Mouse (Mus musculus) limb, embryonic 13.5 days (tissue): ENCODE data around the gene Ccn6. TPM values are rescaled to one million over a fixed set of nuclear protein-coding genes. Genes with fewer than 3 reads are reported as not detected.
A peak's percentile ranks its signal among the peaks of the same experiment; 100 is the strongest.

Source experiments
- ATAC-seq: fragments of 200-750 bp; cut with Nextera tagmentation; 2 replicates; pipeline ENCODE4 v1.8.0; 2017; ENCODE audit warnings: low read depth, moderate number of reproducible peaks, moderate TSS enrichment; ENCODE audit not compliant: low FRiP score
- H3K27ac ChIP-seq: fragments of 300-500 bp; sonication (generic); 2 replicates; pipeline ENCODE4 v1.5.1; 2015; ENCODE audit warnings: inconsistent platforms, mild to moderate bottlenecking, moderate library complexity
- H3K27me3 ChIP-seq: fragments of 300-500 bp; sonication (generic); 2 replicates; pipeline ENCODE4 v1.6.1; 2015; ENCODE audit warnings: mild to moderate bottlenecking, inconsistent platforms
- H3K36me3 ChIP-seq: fragments of 300-500 bp; sonication (generic); 2 replicates; pipeline ENCODE4 v1.6.1; 2015; ENCODE audit warnings: inconsistent platforms, mild to moderate bottlenecking, moderate library complexity
- H3K4me1 ChIP-seq: fragments of 300-500 bp; sonication (generic); 2 replicates; pipeline ENCODE4 v1.6.1; 2015; ENCODE audit warnings: inconsistent platforms
- H3K4me2 ChIP-seq: fragments of 300-500 bp; sonication (generic); replicated peaks from 2 replicates; pipeline ENCODE4 v1.6.1; 2015; ENCODE audit warnings: inconsistent platforms, mild to moderate bottlenecking, moderate library complexity
- H3K4me3 ChIP-seq: fragments of 300-500 bp; sonication (generic); 2 replicates; pipeline ENCODE4 v1.5.1; 2015; ENCODE audit warnings: moderate library complexity, mild to moderate bottlenecking, inconsistent platforms
- H3K9ac ChIP-seq: fragments of 300-500 bp; sonication (generic); 2 replicates; pipeline ENCODE4 v1.6.1; 2015; ENCODE audit warnings: mild to moderate bottlenecking, inconsistent platforms
- H3K9me3 ChIP-seq: fragments of 300-500 bp; sonication (generic); 2 replicates; pipeline ENCODE4 v1.6.1; 2016; ENCODE audit warnings: inconsistent platforms
- WGBS: fragments of 180-500 bp; shearing (Covaris S2); methylation state at CpG from one replicate; pipeline ENCODE4 v1.1.7; 2015; 5-methylcytosine and 5-hydroxymethylcytosine counted together
- polyA plus RNA-seq: library from polyadenylated mRNA; unstranded; fragments of >200 nt; fragmentation: Nextera tagmentation; extraction: Ambion mirVana; gene quantifications from 2 replicates; pipeline ENCODE4 v1.2.1, GENCODE M21; 2015

Ccn6 gene
- polyA plus RNA-seq, 1 experiment from 2014 or later, result 0.64 TPM

- 0 out of 2 replicates have a peak overlapping the region, but pooled peaks have one; percentile 10 for H3K27ac ChIP-seq
- no peak overlapping the region for H3K9ac ChIP-seq
- peaks cover 4% of the 10 kb centered on the region; the same call in 1 of the 2 replicates for H3K9me3 ChIP-seq
- 35% methylated on average over 13 of the region's 13 CpGs for WGBS
- H3K27me3 ChIP-seq, result no peaks in the 10 kb centered on the region
- no peak overlapping the region for H3K4me3 ChIP-seq
- ATAC-seq, result no peak
- H3K36me3 ChIP-seq, result no peaks in the 10 kb centered on the region
- peak overlapping the region; percentile 43 for H3K4me2 ChIP-seq
- H3K4me1 ChIP-seq, result peaks cover 43% of the 10 kb centered on the region
Observed at GRCm38 (mm10) chr10:39173077-39173476, 9.5 kb upstream of the Ccn6 start.

- H3K9ac ChIP-seq, result no peak overlapping the region
- no peaks in the 10 kb centered on the region for H3K36me3 ChIP-seq
- H3K4me3 ChIP-seq, result no peak overlapping the region
- no peaks in the 10 kb centered on the region for H3K9me3 ChIP-seq
- no peak for ATAC-seq
- H3K4me1 ChIP-seq, result peaks cover 43% of the 10 kb centered on the region
- no peaks in the 10 kb centered on the region for H3K27me3 ChIP-seq
- peak overlapping the region; percentile 69 for H3K4me2 ChIP-seq
- 82% methylated on average over 6 of the region's 6 CpGs for WGBS
- H3K27ac ChIP-seq, result peak overlapping the region; percentile 28; the same call in 1 of the 2 replicates
Observed at GRCm38 (mm10) chr10:39172540-39172931, 8.9 kb upstream of the Ccn6 start.

- peak overlapping the region; percentile 2; the same call in 1 of the 2 replicates for H3K9ac ChIP-seq
- no peaks in the 10 kb centered on the region for H3K9me3 ChIP-seq
- peak; percentile 68 for ATAC-seq
- WGBS, result 23% methylated on average over 26 of the region's 26 CpGs
- H3K27me3 ChIP-seq, result no peaks in the 10 kb centered on the region
- H3K36me3 ChIP-seq, result no peaks in the 10 kb centered on the region
- H3K4me2 ChIP-seq, result peak overlapping the region; percentile 69
- peak overlapping the region; percentile 43 for H3K4me3 ChIP-seq
- peak overlapping the region; percentile 63 for H3K27ac ChIP-seq
- peaks cover 43% of the 10 kb centered on the region for H3K4me1 ChIP-seq
Observed at GRCm38 (mm10) chr10:39171603-39172539, 8.3 kb upstream of the Ccn6 start.

GRCm38 (mm10) chr10:39171134-39171533 lies 7.5 kb upstream of the Ccn6 start:
- no peaks in the 10 kb centered on the region for H3K27me3 ChIP-seq
- H3K4me2 ChIP-seq, result peak overlapping the region; percentile 69
- peak overlapping the region; percentile 2; the same call in 1 of the 2 replicates for H3K9ac ChIP-seq
- no peaks in the 10 kb centered on the region for H3K36me3 ChIP-seq
- under 1% methylated on average over 19 of the region's 19 CpGs for WGBS
- peak overlapping the region; percentile 63; the same call in 1 of the 2 replicates for H3K27ac ChIP-seq
- peak overlapping the region; percentile 43 for H3K4me3 ChIP-seq
- no peaks in the 10 kb centered on the region for H3K9me3 ChIP-seq
- H3K4me1 ChIP-seq, result peaks cover 43% of the 10 kb centered on the region
- ATAC-seq, result peak; percentile 89

- WGBS, result 9% methylated on average over 6 of the region's 6 CpGs
- H3K4me2 ChIP-seq, result peak overlapping the region; percentile 69
- H3K27ac ChIP-seq, result no peak overlapping the region
- no peak for ATAC-seq
- no peaks in the 10 kb centered on the region for H3K36me3 ChIP-seq
- H3K4me1 ChIP-seq, result peaks cover 43% of the 10 kb centered on the region
- H3K27me3 ChIP-seq, result no peaks in the 10 kb centered on the region
- H3K9me3 ChIP-seq, result no peaks in the 10 kb centered on the region
- H3K4me3 ChIP-seq, result no peak overlapping the region
- no peak overlapping the region for H3K9ac ChIP-seq
Observed at GRCm38 (mm10) chr10:39170706-39171105, 7.1 kb upstream of the Ccn6 start.

- H3K27me3 ChIP-seq, result no peaks in the 10 kb centered on the region
- no peaks in the 10 kb centered on the region for H3K9me3 ChIP-seq
- no peak overlapping the region for H3K9ac ChIP-seq
- peak overlapping the region; percentile 23 for H3K4me3 ChIP-seq
- H3K4me1 ChIP-seq, result peaks cover 42% of the 10 kb centered on the region
- 3% methylated on average over 8 of the region's 8 CpGs for WGBS
- H3K36me3 ChIP-seq, result no peaks in the 10 kb centered on the region
- ATAC-seq, result no peak
- H3K4me2 ChIP-seq, result peak overlapping the region; percentile 69
- H3K27ac ChIP-seq, result 0 out of 2 replicates have a peak overlapping the region, but pooled peaks have one; percentile 10
Observed at GRCm38 (mm10) chr10:39170181-39170580, 6.6 kb upstream of the Ccn6 start.

- 20% methylated on average over 9 of the region's 9 CpGs for WGBS
- H3K9me3 ChIP-seq, result no peaks in the 10 kb centered on the region
- H3K4me2 ChIP-seq, result peak overlapping the region; percentile 69
- H3K4me1 ChIP-seq, result peaks cover 37% of the 10 kb centered on the region
- H3K27ac ChIP-seq, result 0 out of 2 replicates have a peak overlapping the region, but pooled peaks have one; percentile 10
- ATAC-seq, result no peak
- no peaks in the 10 kb centered on the region for H3K27me3 ChIP-seq
- H3K9ac ChIP-seq, result peak overlapping the region; percentile 50; the same call in 1 of the 2 replicates
- no peaks in the 10 kb centered on the region for H3K36me3 ChIP-seq
- H3K4me3 ChIP-seq, result peak overlapping the region; percentile 23
Observed at GRCm38 (mm10) chr10:39169642-39170041, 6.0 kb upstream of the Ccn6 start.

GRCm38 (mm10) chr10:39167611-39168010 lies 4.0 kb upstream of the Ccn6 start:
- Histone ChIP-seq H3K36me3 (no peaks in the 10 kb centered on the region), H3K9ac (no peak overlapping the region), H3K4me2 (no peak overlapping the region), H3K27me3 (no peaks in the 10 kb centered on the region), H3K4me3 (no peak overlapping the region), H3K27ac (no peak overlapping the region), H3K4me1 (peaks cover 29% of the 10 kb centered on the region), H3K9me3 (no peaks in the 10 kb centered on the region)
- no peak for ATAC-seq
- 59% methylated on average over 11 of the region's 11 CpGs for WGBS

- Histone ChIP-seq H3K4me2 (peak overlapping the region; percentile 46), H3K4me1 (peaks cover 21% of the 10 kb centered on the region), H3K9ac (no peak overlapping the region), H3K27me3 (no peaks in the 10 kb centered on the region), H3K9me3 (no peaks in the 10 kb centered on the region), H3K36me3 (no peaks in the 10 kb centered on the region), H3K4me3 (peak overlapping the region; percentile 26), H3K27ac (no peak overlapping the region)
- ATAC-seq, result 0 out of 2 replicates have a peak, but pooled peaks have one; percentile 28
- 29% methylated on average over 11 of the region's 11 CpGs for WGBS
Observed at GRCm38 (mm10) chr10:39165632-39166115, 2.1 kb upstream of the Ccn6 start.

- H3K36me3 ChIP-seq, result no peaks in the 10 kb centered on the region
- 15% methylated on average over 18 of the region's 18 CpGs for WGBS
- peaks cover 9% of the 10 kb centered on the region for H3K4me1 ChIP-seq
- 0 out of 2 replicates have a peak, but pooled peaks have one; percentile 22 for ATAC-seq
- H3K9ac ChIP-seq, result no peak overlapping the region
- H3K9me3 ChIP-seq, result no peaks in the 10 kb centered on the region
- H3K27ac ChIP-seq, result no peak overlapping the region
- H3K27me3 ChIP-seq, result no peaks in the 10 kb centered on the region
- 0 out of 2 replicates have a peak overlapping the region, but pooled peaks have one; percentile 7 for H3K4me3 ChIP-seq
- peak overlapping the region; percentile 50 for H3K4me2 ChIP-seq
Observed at GRCm38 (mm10) chr10:39162666-39163484, 719 bp downstream of the Ccn6 start.

- 96% methylated on average over 1 of the region's 1 CpGs for WGBS
- Histone ChIP-seq H3K9ac (no peak overlapping the region), H3K36me3 (no peaks in the 10 kb centered on the region), H3K27ac (no peak overlapping the region), H3K27me3 (no peaks in the 10 kb centered on the region), H3K4me2 (no peak overlapping the region), H3K4me1 (peaks cover 9% of the 10 kb centered on the region), H3K4me3 (no peak overlapping the region), H3K9me3 (no peaks in the 10 kb centered on the region)
- no peak for ATAC-seq
Observed at GRCm38 (mm10) chr10:39161406-39161805, 2.2 kb downstream of the Ccn6 start.
